Mouse (Mus musculus) bone marrow macrophage, adult 2 months (primary cell): Measurements from ENCODE around the gene Cdh12. TPM values are rescaled to one million over a fixed set of nuclear protein-coding genes. Genes with fewer than 3 reads are reported as not detected.

Source experiments
- H3K27ac ChIP-seq: 2 replicates; pipeline ENCODE4 v1.5.1; 2012; ENCODE audit warnings: low read depth, low read length; ENCODE audit not compliant: insufficient read depth
- H3K4me1 ChIP-seq: 2 replicates; pipeline ENCODE4 v1.6.1; 2012; ENCODE audit warnings: low read length; ENCODE audit not compliant: control insufficient read depth, insufficient read depth
- H3K4me3 ChIP-seq: 2 replicates; pipeline ENCODE4 v1.5.1; 2012; ENCODE audit warnings: mild to moderate bottlenecking, low read length, moderate library complexity; ENCODE audit not compliant: insufficient read depth
- CTCF ChIP-seq: IDR thresholded peaks from 2 replicates; pipeline ENCODE4 v1.5.1; 2012; ENCODE audit warnings: low read depth, mild to moderate bottlenecking, low read length, moderate library complexity
- POLR2A ChIP-seq: IDR thresholded peaks from 2 replicates; pipeline ENCODE4 v1.6.1; 2012; ENCODE audit warnings: mild to moderate bottlenecking, low read depth, low read length, borderline replicate concordance
- polyA plus RNA-seq: library from polyadenylated mRNA; stranded (reverse); fragments of >200 nt; gene quantifications from 2 replicates; pipeline ENCODE4 v1.2.4, GENCODE M21; 2012; ENCODE audit not compliant: missing spikeins, insufficient read depth, insufficient read length

Gene Cdh12
- polyA plus RNA-seq, 1 experiment = not detected

DNA sequence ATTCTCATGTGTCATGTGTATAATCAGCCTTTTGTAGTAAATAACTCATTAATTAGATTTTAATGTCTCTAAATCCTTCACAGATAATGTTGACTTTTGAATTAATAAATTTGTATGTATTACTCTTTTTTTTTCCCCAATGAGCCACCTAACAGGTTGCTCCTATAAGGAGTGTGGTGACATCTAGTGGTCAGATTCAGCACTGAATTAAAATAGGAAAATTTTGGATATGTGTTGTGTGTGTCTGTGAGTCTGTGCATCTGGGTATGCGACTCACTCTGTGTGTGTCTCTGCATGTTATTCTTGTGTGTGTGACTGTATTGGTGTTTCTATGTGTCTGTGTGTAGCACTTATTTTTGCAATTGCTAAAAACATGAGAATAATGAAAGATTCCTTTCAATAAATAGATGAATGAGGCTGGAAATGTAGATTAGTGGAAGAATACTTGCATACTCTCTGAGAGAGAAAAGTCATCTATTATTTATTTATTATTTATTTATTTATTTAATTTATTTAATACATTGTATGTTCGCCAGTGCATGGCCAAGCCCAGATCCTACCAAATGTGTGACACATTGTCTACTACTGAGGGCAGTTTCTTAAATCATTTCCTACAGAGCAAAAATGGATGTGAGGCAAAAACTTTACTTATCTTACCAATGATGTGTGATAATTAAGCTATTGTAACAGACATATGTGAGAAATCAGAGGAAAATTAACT lies 958.4 kb downstream of the Cdh12 start:
- no peak overlapping the region for H3K4me3 ChIP-seq
- H3K4me1 ChIP-seq = no peaks in the 10 kb centered on the region
- no peak overlapping the region for H3K27ac ChIP-seq
- TF ChIP-seq CTCF (no peak), POLR2A (no peak)

DNA sequence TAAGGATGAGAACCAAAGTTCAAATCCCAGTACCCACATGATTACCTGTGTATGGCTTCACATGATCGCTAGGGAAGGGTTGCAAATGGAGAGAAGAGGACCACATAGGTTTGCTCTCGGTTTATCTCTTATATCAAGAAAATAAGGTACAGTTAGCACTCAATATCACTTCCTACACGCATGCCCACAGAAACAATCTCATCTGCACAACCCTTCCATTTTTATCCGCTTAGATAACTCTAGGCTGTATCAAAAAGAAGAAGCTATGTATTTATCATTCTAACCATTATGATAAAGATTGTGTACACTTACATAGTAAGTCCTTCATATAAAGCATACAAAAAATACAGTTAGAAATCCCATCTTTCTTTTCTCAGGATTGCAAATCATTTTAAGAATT lies 988.3 kb downstream of the Cdh12 start:
- TF ChIP-seq CTCF (no peak), POLR2A (no peak)
- Histone ChIP-seq H3K4me1 (no peaks in the 10 kb centered on the region), H3K27ac (no peak overlapping the region), H3K4me3 (no peak overlapping the region)

DNA sequence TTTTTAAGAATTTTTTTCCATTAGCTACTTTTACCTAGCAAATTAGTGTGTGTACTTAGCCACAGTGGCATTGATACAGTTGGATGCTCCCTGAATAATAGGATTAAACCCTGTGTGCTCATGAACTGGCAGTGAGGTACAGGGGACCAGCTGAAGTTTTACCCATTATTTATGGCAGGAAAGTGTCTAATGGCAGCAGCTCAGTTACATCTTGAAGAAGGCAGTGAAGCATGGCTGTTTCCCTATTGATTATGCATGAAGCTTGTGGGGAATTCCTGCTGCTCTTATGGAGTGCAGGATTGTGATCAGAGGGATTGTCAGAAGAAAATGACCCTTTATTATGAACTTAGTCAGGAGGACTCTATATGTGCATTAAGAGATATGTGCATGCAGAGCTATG lies 988.9 kb downstream of the Cdh12 start:
- H3K27ac ChIP-seq = no peak overlapping the region
- TF ChIP-seq CTCF (no peak), POLR2A (no peak)
- H3K4me1 ChIP-seq = no peaks in the 10 kb centered on the region
- no peak overlapping the region for H3K4me3 ChIP-seq

DNA sequence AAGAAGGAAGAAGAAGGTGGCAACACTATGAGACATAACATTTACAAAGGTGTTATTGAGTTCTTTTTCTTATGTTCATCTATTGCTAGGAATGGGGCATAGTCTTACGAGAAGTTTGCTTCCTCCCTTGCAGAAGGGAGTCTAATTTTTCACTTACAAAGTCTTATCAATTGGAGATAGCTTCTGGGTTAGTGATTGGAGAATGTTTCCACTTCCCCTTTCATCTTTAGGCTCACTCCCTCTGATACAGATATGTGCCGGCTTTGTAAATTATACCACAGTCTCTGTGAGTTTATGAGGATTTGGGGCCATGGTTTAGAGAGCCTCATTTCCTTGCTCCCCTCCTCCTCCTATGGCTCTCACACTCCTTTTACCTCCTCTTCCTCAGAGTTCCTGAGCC lies 1009.0 kb downstream of the Cdh12 start:
- H3K27ac ChIP-seq = no peak overlapping the region
- TF ChIP-seq CTCF (no peak), POLR2A (no peak)
- H3K4me3 ChIP-seq = no peak overlapping the region
- no peaks in the 10 kb centered on the region for H3K4me1 ChIP-seq

DNA sequence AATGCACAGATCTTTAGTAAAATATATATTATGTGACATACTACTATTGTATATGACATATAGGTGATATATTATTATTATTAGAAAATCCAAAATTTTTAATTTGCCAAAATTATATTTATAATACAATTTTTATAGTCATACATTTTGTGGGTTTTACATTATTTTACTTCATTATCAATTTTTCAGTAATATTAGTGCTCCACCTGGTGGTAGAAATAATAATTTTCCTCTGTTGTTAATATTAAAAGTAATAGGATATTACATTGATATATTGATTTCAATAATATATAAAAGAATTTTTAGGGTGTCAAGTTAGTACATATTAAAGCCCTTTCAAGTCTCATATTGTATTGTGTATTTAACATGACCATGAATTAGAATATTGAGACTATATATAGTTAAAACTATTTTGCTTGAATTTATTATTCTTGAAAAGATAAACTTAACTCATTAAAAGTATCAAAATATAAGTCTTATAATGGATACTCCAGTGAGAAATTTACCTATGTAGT lies 1070.3 kb downstream of the Cdh12 start:
- no peak overlapping the region for H3K4me3 ChIP-seq
- H3K27ac ChIP-seq = no peak overlapping the region
- no peaks in the 10 kb centered on the region for H3K4me1 ChIP-seq
- no peak for TF ChIP-seq POLR2A
- no peak for TF ChIP-seq CTCF

DNA sequence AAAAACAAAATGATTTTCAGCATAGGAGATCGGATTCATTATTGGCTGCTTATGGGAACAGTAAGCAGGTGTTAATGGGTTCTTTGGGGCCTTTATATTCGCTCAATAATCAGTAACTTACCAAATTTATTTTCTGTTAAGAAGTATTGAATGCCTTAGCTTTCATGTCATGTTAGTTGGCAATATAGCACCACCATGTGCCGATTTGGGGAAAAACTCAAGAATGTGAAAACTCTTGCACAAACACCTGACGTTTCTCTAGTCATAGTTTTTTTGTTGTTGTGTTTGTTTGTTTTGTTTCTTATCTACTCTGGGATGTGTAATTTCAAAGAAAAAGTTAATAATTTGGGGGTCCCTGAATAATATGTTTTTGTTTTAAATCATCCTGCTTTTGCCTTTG lies 1081.7 kb downstream of the Cdh12 start:
- no peak overlapping the region for H3K4me3 ChIP-seq
- TF ChIP-seq POLR2A (no peak), CTCF (no peak)
- H3K27ac ChIP-seq = no peak overlapping the region
- no peaks in the 10 kb centered on the region for H3K4me1 ChIP-seq

DNA sequence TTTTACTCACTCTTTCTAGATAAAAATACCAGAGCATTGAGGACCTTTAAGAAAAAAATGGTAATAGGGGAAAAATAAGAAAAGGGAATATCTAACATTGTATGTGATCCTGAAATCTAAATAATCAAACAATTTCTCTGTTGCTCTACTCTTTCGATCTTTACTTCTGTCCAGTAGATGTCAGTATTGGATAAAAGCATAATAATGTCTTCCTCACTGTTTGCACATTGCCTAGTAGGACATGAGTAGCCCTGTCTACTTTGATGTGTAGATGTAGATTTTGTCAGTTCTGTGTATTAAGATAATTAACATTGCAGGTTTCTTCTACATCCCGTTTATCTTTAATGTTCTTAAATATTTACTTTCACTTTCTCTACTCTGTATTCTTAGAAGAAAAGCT lies 1087.8 kb downstream of the Cdh12 start:
- Histone ChIP-seq H3K27ac (no peak overlapping the region), H3K4me1 (no peaks in the 10 kb centered on the region), H3K4me3 (no peak overlapping the region)
- TF ChIP-seq CTCF = no peak
- no peak for TF ChIP-seq POLR2A

DNA sequence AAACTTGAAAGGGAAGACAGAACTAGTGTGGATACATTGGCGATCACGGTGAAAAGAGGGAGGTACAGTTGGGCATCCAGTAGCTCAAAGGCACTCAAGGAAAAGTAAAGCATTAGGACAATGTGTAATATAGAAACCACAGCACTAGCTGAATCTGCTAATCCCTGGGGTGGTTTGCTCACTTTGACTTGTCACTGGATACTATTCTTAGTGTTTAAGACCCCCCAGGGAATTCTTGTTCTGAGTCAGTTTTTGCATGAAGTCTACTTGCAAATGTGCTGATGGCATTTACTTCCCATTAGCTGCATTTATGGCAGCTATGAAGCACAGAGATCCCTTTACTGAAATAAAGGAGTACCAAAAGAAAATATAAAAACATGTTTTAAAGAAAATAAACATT lies 1095.7 kb downstream of the Cdh12 start:
- H3K4me3 ChIP-seq = no peak overlapping the region
- TF ChIP-seq POLR2A (no peak), CTCF (no peak)
- no peak overlapping the region for H3K27ac ChIP-seq
- H3K4me1 ChIP-seq = no peaks in the 10 kb centered on the region

DNA sequence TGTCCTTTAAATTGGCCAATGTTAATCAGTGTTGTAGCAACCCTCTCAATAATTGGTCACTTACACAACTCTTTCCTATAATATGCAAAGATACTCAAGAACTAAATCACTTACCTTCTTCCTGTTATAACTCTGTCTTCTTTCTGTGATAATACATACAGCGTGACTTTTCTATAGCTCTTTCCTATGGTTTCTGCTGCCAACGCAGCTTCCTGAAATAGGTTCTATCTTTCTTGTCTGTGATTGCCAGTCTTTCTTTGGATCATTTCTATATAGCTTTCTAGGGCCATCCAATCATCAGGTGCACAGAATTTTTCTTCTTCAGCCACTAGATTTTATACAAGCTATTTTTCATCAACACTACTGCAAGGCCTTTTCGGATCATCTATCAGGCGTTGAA lies 1106.9 kb downstream of the Cdh12 start:
- no peak overlapping the region for H3K4me3 ChIP-seq
- H3K27ac ChIP-seq = no peak overlapping the region
- H3K4me1 ChIP-seq = no peaks in the 10 kb centered on the region
- TF ChIP-seq POLR2A (no peak), CTCF (no peak)

DNA sequence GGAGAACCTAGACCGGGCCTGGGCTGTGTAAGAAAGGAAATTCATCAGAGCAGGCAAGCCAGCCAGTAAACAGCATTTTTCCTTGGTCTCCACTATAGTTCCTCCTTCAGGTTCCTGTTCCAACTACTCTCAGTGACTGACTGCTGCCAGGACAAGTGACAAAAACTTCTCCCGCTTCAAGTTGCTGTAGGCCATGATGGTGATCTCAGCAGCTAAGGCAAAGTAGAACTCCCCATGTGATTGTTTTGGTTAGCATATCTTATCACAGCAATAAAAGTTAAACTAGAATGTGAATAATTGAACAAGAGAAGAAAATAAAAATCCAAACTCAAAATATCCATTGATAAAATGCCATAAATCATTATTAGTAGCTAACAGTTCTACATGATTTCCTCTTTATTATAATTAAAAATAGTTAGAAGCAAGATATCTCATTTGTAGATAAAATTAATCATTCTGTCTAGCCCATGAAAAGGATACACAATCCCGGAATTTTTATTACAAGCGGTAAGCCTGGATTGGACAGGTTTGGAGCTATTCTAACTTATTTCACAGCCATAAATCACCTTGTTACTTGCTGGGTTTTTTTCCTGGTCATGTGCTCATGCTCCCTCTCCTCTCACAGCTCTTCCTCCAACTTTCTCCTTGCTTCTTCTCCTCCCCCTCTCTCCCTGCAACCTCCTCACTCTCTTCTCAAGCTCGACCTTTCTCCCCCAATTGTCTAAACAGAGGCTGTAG lies 1117.4 kb downstream of the Cdh12 start:
- Histone ChIP-seq H3K27ac (no peak overlapping the region), H3K4me3 (no peak overlapping the region), H3K4me1 (no peaks in the 10 kb centered on the region)
- TF ChIP-seq CTCF (no peak), POLR2A (no peak)

DNA sequence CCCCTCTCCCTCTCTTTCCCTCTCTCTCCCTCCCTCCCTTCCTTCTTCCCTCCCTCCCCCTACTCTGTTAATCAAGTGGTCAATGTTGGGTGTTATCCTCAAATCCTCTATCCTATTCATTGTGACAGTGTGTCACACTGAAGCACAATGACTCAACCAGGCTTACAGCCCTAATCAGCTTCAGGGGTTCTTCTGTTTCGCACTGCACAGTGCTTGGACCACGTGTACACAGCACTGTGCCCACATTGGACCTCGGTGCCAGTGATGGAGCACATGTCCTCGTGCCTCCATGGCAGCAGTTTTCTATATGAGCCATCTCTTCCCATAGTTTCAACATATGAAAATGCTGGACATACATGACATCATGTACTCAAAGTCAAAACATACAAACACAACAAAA lies 1155.4 kb downstream of the Cdh12 start:
- H3K4me1 ChIP-seq = no peaks in the 10 kb centered on the region
- H3K27ac ChIP-seq = no peak overlapping the region
- no peak overlapping the region for H3K4me3 ChIP-seq
- TF ChIP-seq POLR2A (no peak), CTCF (no peak)

Other genes starting within 250 kb of the Cdh12 start
- gene Acot10, start 217.5 kb downstream of the Cdh12 start, polyA plus RNA-seq = not detected in 2 replicates